Mouse (Mus musculus) small intestine, adult 2 months (tissue): ENCODE results near the gene Txndc11. TPM values are rescaled to one million over a fixed set of nuclear protein-coding genes. Genes with fewer than 3 reads are reported as not detected.

Experiments used
- H3K27ac ChIP-seq: fragments of 200-500 bp; 2 replicates; pipeline ENCODE4 v1.5.1; 2012; ENCODE audit warnings: low read depth, low read length, control low read depth, inconsistent platforms; ENCODE audit not compliant: insufficient read depth
- H3K27me3 ChIP-seq: fragments of 200-500 bp; 2 replicates; pipeline ENCODE4 v1.6.1; 2012; ENCODE audit warnings: mild to moderate bottlenecking, moderate library complexity, low read length, inconsistent platforms; ENCODE audit not compliant: control insufficient read depth, insufficient read depth
- H3K36me3 ChIP-seq: fragments of 200-500 bp; 2 replicates; pipeline ENCODE4 v1.6.1; 2012; ENCODE audit warnings: mild to moderate bottlenecking, low read length, control low read depth, inconsistent platforms; ENCODE audit not compliant: control insufficient read depth, insufficient read depth
- H3K4me1 ChIP-seq: fragments of 200-500 bp; 2 replicates; pipeline ENCODE4 v1.6.1; 2012; ENCODE audit warnings: low read length, inconsistent platforms, mixed read lengths; ENCODE audit not compliant: control insufficient read depth, insufficient read depth, insufficient read length
- H3K4me3 ChIP-seq: fragments of 200-500 bp; 2 replicates; pipeline ENCODE4 v1.5.1; 2012; ENCODE audit warnings: low read depth, mild to moderate bottlenecking, control low read depth, inconsistent platforms, low read length, moderate library complexity
- CTCF ChIP-seq: fragments of 200-500 bp; IDR thresholded peaks from 2 replicates; pipeline ENCODE4 v1.5.1; 2012; ENCODE audit warnings: low read depth, mild to moderate bottlenecking, control low read depth, inconsistent platforms, low read length, moderate library complexity, mixed read lengths; ENCODE audit not compliant: insufficient replicate concordance, insufficient read length; ENCODE audit errors: extremely low read depth
- POLR2A ChIP-seq: fragments of 200-500 bp; IDR thresholded peaks from 2 replicates; pipeline ENCODE4 v1.6.1; 2012; ENCODE audit warnings: low read depth, mild to moderate bottlenecking, control low read depth, inconsistent platforms, low read length, moderate library complexity
- WGBS: fragments of 180-500 bp; shearing (Covaris S2); methylation state at CpG from one replicate; pipeline ENCODE4 v1.1.7; 2018; 5-methylcytosine and 5-hydroxymethylcytosine counted together
- polyA plus RNA-seq: library from polyadenylated mRNA; depleted of rRNA; stranded (reverse); fragments of >200 nt; gene quantifications from 2 replicates; pipeline ENCODE4 v1.2.3, GENCODE M21; 2012; rRNA removed

Gene Txndc11
- polyA plus RNA-seq = 29.7 and 39.1 TPM in 2 replicates

GRCm38 (mm10) chr16:11134348-11135344, at the start of gene Txndc11:
Gene Txndc11, minus strand, starts transcription at chr16:11134650.
- H3K4me1 ChIP-seq = 0 out of 2 replicates have a peak, but pooled peaks cover 2% of the 10 kb centered on the region
- no peaks in the 10 kb centered on the region for H3K27me3 ChIP-seq
- TF ChIP-seq POLR2A (peak; percentile 84), CTCF (no peak)
- H3K27ac ChIP-seq = peak within 1 kb of the TSS; percentile 97
- WGBS = under 1% methylated on average over 80 of the region's 80 CpGs
- H3K4me3 ChIP-seq = peak within 1 kb of the TSS; percentile 81
- peaks cover 24% of the 10 kb centered on the region for H3K36me3 ChIP-seq

DNA sequence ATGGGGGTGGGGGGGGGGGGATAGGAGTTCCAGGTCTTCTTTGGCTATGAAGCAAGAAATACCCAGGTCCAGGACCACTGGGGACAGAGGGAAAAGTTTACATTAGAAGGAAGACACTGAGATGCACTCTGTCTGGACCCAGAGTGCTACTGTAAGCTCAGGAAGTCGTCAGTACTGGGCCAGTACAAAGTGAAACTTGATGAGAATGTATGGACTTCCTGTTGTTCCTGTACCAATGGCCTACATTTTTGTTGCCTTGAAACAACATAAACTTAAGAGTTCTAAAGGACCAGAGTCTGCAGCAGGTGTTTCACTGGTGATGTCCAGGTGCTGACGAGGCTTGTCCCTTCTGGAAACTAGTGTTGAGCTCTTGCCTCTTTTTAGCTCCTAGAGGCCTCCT, 43.0 kb upstream of the Txndc11 start:
- H3K4me1 ChIP-seq = peaks cover 16% of the 10 kb centered on the region
- H3K36me3 ChIP-seq = no peaks in the 10 kb centered on the region
- no peaks in the 10 kb centered on the region for H3K27me3 ChIP-seq
- no peak for TF ChIP-seq POLR2A
- TF ChIP-seq CTCF = no peak
- WGBS = 50% methylated on average over 2 of the region's 2 CpGs
- no peak overlapping the region for H3K27ac ChIP-seq
- H3K4me3 ChIP-seq = no peak overlapping the region

DNA sequence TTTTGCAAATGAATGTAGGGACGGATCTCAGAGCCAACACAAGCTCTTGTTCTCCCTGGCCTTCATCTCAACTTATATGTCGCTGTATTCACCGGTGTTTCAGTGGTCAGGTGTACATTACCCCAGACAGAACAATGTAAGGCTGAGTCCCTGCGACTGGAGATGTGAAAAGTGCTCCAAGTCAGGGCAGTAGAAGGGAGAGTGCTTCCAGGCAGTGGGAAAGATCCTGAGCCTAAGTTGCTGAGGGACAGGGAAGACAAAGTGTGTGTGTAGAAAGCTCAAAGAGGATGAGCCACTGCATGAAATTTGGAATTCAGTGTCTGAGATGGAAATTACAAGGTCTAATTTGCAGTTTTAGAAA, 42.4 kb upstream of the Txndc11 start:
- Histone ChIP-seq H3K27me3 (no peaks in the 10 kb centered on the region), H3K4me3 (peak overlapping the region; percentile 96), H3K36me3 (no peaks in the 10 kb centered on the region), H3K27ac (peak overlapping the region; percentile 86), H3K4me1 (peaks cover 20% of the 10 kb centered on the region)
- 3% methylated on average over 4 of the region's 4 CpGs for WGBS
- TF ChIP-seq CTCF (no peak), POLR2A (no peak)

DNA sequence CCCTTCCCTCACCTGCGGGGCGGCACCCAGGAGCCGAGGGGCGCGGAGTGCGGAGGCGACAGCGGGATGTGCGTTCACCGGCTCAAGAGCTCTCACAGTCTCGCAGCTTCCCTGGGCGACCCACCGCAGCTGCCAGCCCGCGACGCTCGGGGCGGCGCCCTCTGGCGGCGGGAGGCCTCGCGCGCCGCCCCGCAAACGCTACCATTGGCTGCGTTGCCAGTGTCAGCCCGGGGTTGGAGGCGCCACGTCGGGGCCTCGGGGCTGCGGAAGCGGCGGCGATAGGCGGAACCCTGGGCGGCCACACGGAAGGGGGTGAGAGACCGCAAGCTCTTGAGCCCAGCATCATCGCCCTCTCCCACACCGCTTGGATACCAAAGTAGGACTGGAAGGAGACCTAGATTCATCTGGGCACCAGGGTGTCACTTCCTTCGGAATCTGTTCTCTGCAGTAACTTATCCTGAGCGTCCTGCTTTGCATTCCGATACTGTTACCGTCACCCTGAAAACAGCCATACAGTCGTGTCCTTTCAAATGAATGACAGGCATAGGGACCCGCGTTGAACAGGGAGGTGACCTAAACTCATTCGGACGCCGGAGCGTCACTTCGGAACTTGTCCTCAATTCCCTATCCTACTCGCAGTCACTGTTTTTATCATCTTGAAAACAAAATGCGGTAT, 41.9 kb upstream of the Txndc11 start, which contains the start of gene Zc3h7a:
Gene Zc3h7a, minus strand, starts transcription at position 186 of the 676 bp plus-strand sequence.
- H3K27me3 ChIP-seq = no peaks in the 10 kb centered on the region
- H3K4me1 ChIP-seq = peaks cover 20% of the 10 kb centered on the region
- WGBS = 1% methylated on average over 54 of the region's 57 CpGs
- H3K27ac ChIP-seq = peak within 1 kb of the TSS; percentile 95
- TF ChIP-seq POLR2A (peak; percentile 94), CTCF (peak; percentile 84)
- no peaks in the 10 kb centered on the region for H3K36me3 ChIP-seq
- peak within 1 kb of the TSS; percentile 96 for H3K4me3 ChIP-seq

DNA sequence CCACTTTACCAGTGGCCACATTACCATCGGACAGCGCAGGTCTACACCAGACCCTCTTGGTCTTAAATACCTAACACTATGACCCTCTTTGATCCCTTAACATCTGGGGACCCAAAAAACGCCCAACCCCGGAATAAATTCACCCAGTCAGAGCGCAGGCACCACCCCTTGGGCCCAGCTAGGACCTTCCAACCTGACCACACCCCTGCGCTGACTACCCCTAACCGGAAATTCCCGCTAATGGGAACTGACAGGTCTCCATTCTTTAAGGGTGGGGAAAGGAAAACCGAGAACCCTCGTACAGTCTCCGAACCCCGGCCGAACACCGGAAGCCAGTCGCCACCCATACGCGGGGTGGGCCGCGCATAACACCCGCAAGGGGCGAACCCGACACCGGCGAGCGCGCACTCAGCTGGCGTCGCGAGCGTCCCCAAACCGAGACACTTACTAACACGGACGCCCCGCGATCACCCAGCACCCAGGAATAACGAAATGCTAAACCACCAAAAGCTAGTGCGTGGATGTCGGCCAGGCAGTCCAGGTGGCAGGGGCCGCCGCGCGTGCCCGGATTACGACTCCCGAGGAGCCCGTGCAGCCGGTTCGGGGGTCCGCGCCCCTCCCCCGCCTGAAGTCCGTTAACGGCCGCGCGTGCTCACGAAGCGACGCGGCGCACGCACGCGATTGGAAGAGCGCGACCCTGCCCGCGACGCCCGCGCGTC, 41.2 kb upstream of the Txndc11 start:
- H3K36me3 ChIP-seq = no peaks in the 10 kb centered on the region
- peak overlapping the region; percentile 96 for H3K4me3 ChIP-seq
- H3K4me1 ChIP-seq = peaks cover 23% of the 10 kb centered on the region
- H3K27ac ChIP-seq = peak overlapping the region; percentile 95
- no peak for TF ChIP-seq CTCF
- TF ChIP-seq POLR2A = peak; percentile 9; the same call in 1 of the 2 replicates
- no peaks in the 10 kb centered on the region for H3K27me3 ChIP-seq
- under 1% methylated on average over 72 of the region's 72 CpGs for WGBS

DNA sequence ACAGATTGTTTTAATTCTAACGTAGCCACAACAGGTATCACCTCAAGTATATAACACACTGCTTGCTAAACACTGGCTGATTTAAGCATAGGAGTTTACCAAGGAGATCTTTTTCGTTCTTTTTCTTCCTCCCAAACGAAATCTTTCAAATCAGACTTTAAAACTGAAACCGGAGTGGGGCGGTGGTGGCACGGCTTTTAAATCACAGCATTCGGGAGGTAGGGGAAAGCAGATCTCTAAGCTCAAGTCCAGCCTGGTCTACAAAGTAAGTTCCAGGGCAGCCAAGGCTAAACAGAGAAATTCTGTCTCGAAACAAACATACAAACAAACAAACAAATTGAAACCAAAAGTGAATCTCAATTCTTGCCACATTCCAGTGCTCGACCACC, 40.6 kb upstream of the Txndc11 start:
- 1% methylated on average over 9 of the region's 9 CpGs for WGBS

GRCm38 (mm10) chr16:11174671-11175081, 40.2 kb upstream of the Txndc11 start:
- WGBS = 2% methylated on average over 10 of the region's 10 CpGs
- Histone ChIP-seq H3K27me3 (no peaks in the 10 kb centered on the region), H3K4me1 (peaks cover 23% of the 10 kb centered on the region), H3K36me3 (no peaks in the 10 kb centered on the region), H3K27ac (peak overlapping the region; percentile 95), H3K4me3 (peak overlapping the region; percentile 96)
- no peak for TF ChIP-seq CTCF

More for the DNA sequence above, 40.6 kb upstream of the Txndc11 start:
- no peaks in the 10 kb centered on the region for H3K27me3 ChIP-seq
- H3K36me3 ChIP-seq = no peaks in the 10 kb centered on the region
- TF ChIP-seq POLR2A (no peak), CTCF (no peak)
- H3K4me1 ChIP-seq = peaks cover 23% of the 10 kb centered on the region
- peak overlapping the region; percentile 96 for H3K4me3 ChIP-seq
- peak overlapping the region; percentile 95 for H3K27ac ChIP-seq
